Mouse (Mus musculus) forebrain, embryonic 16.5 days (tissue): ENCODE measurements around the gene Stim2. TPM values are rescaled to one million over a fixed set of nuclear protein-coding genes. Genes with fewer than 3 reads are reported as not detected.
A peak's percentile ranks its signal among the peaks of the same experiment; 100 is the strongest.

ENCODE experiments used
- ATAC-seq: fragments of 200-750 bp; cut with Nextera tagmentation; 2 replicates; pipeline ENCODE4 v1.8.0; 2017; ENCODE audit warnings: mild to moderate bottlenecking, moderate library complexity
- H3K27ac ChIP-seq: fragments of 300-500 bp; sonication (generic); 2 replicates; pipeline ENCODE4 v1.5.1; 2014; ENCODE audit warnings: low read length, control low read depth
- H3K27me3 ChIP-seq: fragments of 300-500 bp; sonication (generic); replicated peaks from 2 replicates; pipeline ENCODE4 v1.6.1; 2014; ENCODE audit warnings: low read length; ENCODE audit not compliant: control insufficient read depth, insufficient read depth
- H3K36me3 ChIP-seq: fragments of 300-500 bp; sonication (generic); 2 replicates; pipeline ENCODE4 v1.6.1; 2014; ENCODE audit not compliant: control insufficient read depth, insufficient read depth
- H3K4me1 ChIP-seq: fragments of 300-500 bp; sonication (generic); replicated peaks from 2 replicates; pipeline ENCODE4 v1.6.1; 2014; ENCODE audit warnings: low read length; ENCODE audit not compliant: control insufficient read depth, insufficient read depth
- H3K4me2 ChIP-seq: fragments of 300-500 bp; sonication (generic); 2 replicates; pipeline ENCODE4 v1.6.1; 2014; ENCODE audit warnings: mild to moderate bottlenecking, low read length, control low read depth
- H3K4me3 ChIP-seq: fragments of 300-500 bp; sonication (generic); replicated peaks from 2 replicates; pipeline ENCODE4 v1.5.1; 2014; ENCODE audit warnings: mild to moderate bottlenecking, low read length, control low read depth
- H3K9ac ChIP-seq: fragments of 300-500 bp; sonication (generic); replicated peaks from 2 replicates; pipeline ENCODE4 v1.6.1; 2014; ENCODE audit warnings: low read depth, low read length, control low read depth
- H3K9me3 ChIP-seq: fragments of 300-500 bp; sonication (generic); 2 replicates; pipeline ENCODE4 v1.6.1; 2016; ENCODE audit warnings: low read length; ENCODE audit not compliant: control insufficient read depth
- WGBS: fragments of 180-500 bp; shearing (Covaris S2); extraction: QIAGEN DNeasy Blood & Tissue Kit; methylation state at CpG from one replicate; pipeline ENCODE4 v1.1.7; 2014; 5-methylcytosine and 5-hydroxymethylcytosine counted together
- polyA plus RNA-seq: library from polyadenylated mRNA; unstranded; fragments of >200 nt; fragmentation: Nextera tagmentation; extraction: Ambion mirVana; gene quantifications from 2 replicates; pipeline ENCODE4 v1.2.1, GENCODE M21; 2015

Gene Stim2
- polyA plus RNA-seq, 1 experiment from 2014 or later = 23.2 TPM

GRCm38 (mm10) chr5:54001021-54001420 is 2.7 kb downstream of the Stim2 start:
- peaks cover 24% of the 10 kb centered on the region for H3K4me1 ChIP-seq
- H3K27ac ChIP-seq = no peak overlapping the region
- no peaks in the 10 kb centered on the region for H3K27me3 ChIP-seq
- no peak overlapping the region for H3K4me3 ChIP-seq
- no peaks in the 10 kb centered on the region for H3K9me3 ChIP-seq
- no peaks in the 10 kb centered on the region for H3K36me3 ChIP-seq
- peak overlapping the region; percentile 9; the same call in 1 of the 2 replicates for H3K4me2 ChIP-seq
- no peak overlapping the region for H3K9ac ChIP-seq
- 64% methylated on average over 5 of the region's 5 CpGs for WGBS
- ATAC-seq = no peak

GRCm38 (mm10) chr5:54005111-54005864 is 7.0 kb downstream of the Stim2 start:
- Histone ChIP-seq H3K9me3 (no peaks in the 10 kb centered on the region), H3K4me3 (no peak overlapping the region), H3K9ac (no peak overlapping the region), H3K36me3 (no peaks in the 10 kb centered on the region), H3K4me2 (no peak overlapping the region), H3K27me3 (no peaks in the 10 kb centered on the region), H3K27ac (no peak overlapping the region), H3K4me1 (peaks cover 9% of the 10 kb centered on the region)
- 73% methylated on average over 2 of the region's 2 CpGs for WGBS
- ATAC-seq = no peak

GRCm38 (mm10) chr5:54005865-54006225 is 7.5 kb downstream of the Stim2 start:
- H3K27me3 ChIP-seq = no peaks in the 10 kb centered on the region
- no peak overlapping the region for H3K27ac ChIP-seq
- H3K4me2 ChIP-seq = no peak overlapping the region
- H3K4me1 ChIP-seq = peaks cover 6% of the 10 kb centered on the region
- ATAC-seq = no peak
- H3K9ac ChIP-seq = no peak overlapping the region
- H3K36me3 ChIP-seq = no peaks in the 10 kb centered on the region
- WGBS = 34% methylated on average over 6 of the region's 6 CpGs
- no peak overlapping the region for H3K4me3 ChIP-seq
- no peaks in the 10 kb centered on the region for H3K9me3 ChIP-seq

GRCm38 (mm10) chr5:54006845-54007244 is 8.5 kb downstream of the Stim2 start:
- ATAC-seq = no peak
- no peak overlapping the region for H3K4me2 ChIP-seq
- H3K9ac ChIP-seq = no peak overlapping the region
- no peak overlapping the region for H3K4me3 ChIP-seq
- no peaks in the 10 kb centered on the region for H3K27me3 ChIP-seq
- 100% methylated on average over 1 of the region's 1 CpGs for WGBS
- H3K27ac ChIP-seq = no peak overlapping the region
- no peaks in the 10 kb centered on the region for H3K36me3 ChIP-seq
- peaks cover 3% of the 10 kb centered on the region; the same call in 1 of the 2 replicates for H3K4me1 ChIP-seq
- H3K9me3 ChIP-seq = no peaks in the 10 kb centered on the region

- ATAC-seq = no peak
- Histone ChIP-seq H3K27me3 (no peaks in the 10 kb centered on the region), H3K9ac (no peak overlapping the region), H3K36me3 (no peaks in the 10 kb centered on the region), H3K9me3 (no peaks in the 10 kb centered on the region), H3K4me2 (no peak overlapping the region), H3K27ac (no peak overlapping the region), H3K4me1 (no peaks in the 10 kb centered on the region), H3K4me3 (no peak overlapping the region)
- 80% methylated on average over 6 of the region's 6 CpGs for WGBS
Observed at GRCm38 (mm10) chr5:54007617-54008016, 9.3 kb downstream of the Stim2 start.

- WGBS = 76% methylated on average over 1 of the region's 1 CpGs
- H3K9ac ChIP-seq = no peak overlapping the region
Observed at GRCm38 (mm10) chr5:54013271-54013670, 15.0 kb downstream of the Stim2 start.

GRCm38 (mm10) chr5:54017143-54017542 is 18.8 kb downstream of the Stim2 start:
- Histone ChIP-seq H3K27me3 (no peaks in the 10 kb centered on the region), H3K4me3 (no peak overlapping the region), H3K4me1 (no peaks in the 10 kb centered on the region), H3K27ac (no peak overlapping the region), H3K9me3 (no peaks in the 10 kb centered on the region), H3K4me2 (no peak overlapping the region), H3K9ac (no peak overlapping the region), H3K36me3 (no peaks in the 10 kb centered on the region)
- no peak for ATAC-seq
- WGBS = 38% methylated on average over 7 of the region's 7 CpGs

More at GRCm38 (mm10) chr5:54013271-54013670, 15.0 kb downstream of the Stim2 start:
- ATAC-seq = no peak
- Histone ChIP-seq H3K9me3 (no peaks in the 10 kb centered on the region), H3K36me3 (no peaks in the 10 kb centered on the region), H3K27me3 (no peaks in the 10 kb centered on the region), H3K4me1 (no peaks in the 10 kb centered on the region), H3K27ac (no peak overlapping the region), H3K4me2 (no peak overlapping the region), H3K4me3 (no peak overlapping the region)

GRCm38 (mm10) chr5:54018856-54019255 is 20.6 kb downstream of the Stim2 start:
- no peak for ATAC-seq
- no peaks in the 10 kb centered on the region for H3K4me1 ChIP-seq
- no peaks in the 10 kb centered on the region for H3K36me3 ChIP-seq
- no peaks in the 10 kb centered on the region for H3K9me3 ChIP-seq
- H3K27ac ChIP-seq = no peak overlapping the region
- H3K4me3 ChIP-seq = no peak overlapping the region
- no peaks in the 10 kb centered on the region for H3K27me3 ChIP-seq
- no peak overlapping the region for H3K4me2 ChIP-seq
- H3K9ac ChIP-seq = no peak overlapping the region
- 96% methylated on average over 2 of the region's 2 CpGs for WGBS

- no peak for ATAC-seq
- no peak overlapping the region for H3K4me2 ChIP-seq
- H3K9me3 ChIP-seq = no peaks in the 10 kb centered on the region
- H3K4me1 ChIP-seq = no peaks in the 10 kb centered on the region
- H3K36me3 ChIP-seq = no peaks in the 10 kb centered on the region
- H3K27ac ChIP-seq = no peak overlapping the region
- no peaks in the 10 kb centered on the region for H3K27me3 ChIP-seq
- no peak overlapping the region for H3K9ac ChIP-seq
- no peak overlapping the region for H3K4me3 ChIP-seq
- WGBS = 77% methylated on average over 4 of the region's 4 CpGs
Observed at GRCm38 (mm10) chr5:54019546-54019945, 21.2 kb downstream of the Stim2 start.

- no peak for ATAC-seq
- no peaks in the 10 kb centered on the region for H3K36me3 ChIP-seq
- H3K4me2 ChIP-seq = no peak overlapping the region
- H3K9me3 ChIP-seq = no peaks in the 10 kb centered on the region
- no peaks in the 10 kb centered on the region for H3K4me1 ChIP-seq
- 43% methylated on average over 3 of the region's 3 CpGs for WGBS
- no peak overlapping the region for H3K4me3 ChIP-seq
- no peaks in the 10 kb centered on the region for H3K27me3 ChIP-seq
- no peak overlapping the region for H3K27ac ChIP-seq
- H3K9ac ChIP-seq = no peak overlapping the region
Observed at GRCm38 (mm10) chr5:54024610-54025009, 26.3 kb downstream of the Stim2 start.
